Comparison of ENCODE assay signal across 8 mouse cellular contexts in the genomic region with DNA sequence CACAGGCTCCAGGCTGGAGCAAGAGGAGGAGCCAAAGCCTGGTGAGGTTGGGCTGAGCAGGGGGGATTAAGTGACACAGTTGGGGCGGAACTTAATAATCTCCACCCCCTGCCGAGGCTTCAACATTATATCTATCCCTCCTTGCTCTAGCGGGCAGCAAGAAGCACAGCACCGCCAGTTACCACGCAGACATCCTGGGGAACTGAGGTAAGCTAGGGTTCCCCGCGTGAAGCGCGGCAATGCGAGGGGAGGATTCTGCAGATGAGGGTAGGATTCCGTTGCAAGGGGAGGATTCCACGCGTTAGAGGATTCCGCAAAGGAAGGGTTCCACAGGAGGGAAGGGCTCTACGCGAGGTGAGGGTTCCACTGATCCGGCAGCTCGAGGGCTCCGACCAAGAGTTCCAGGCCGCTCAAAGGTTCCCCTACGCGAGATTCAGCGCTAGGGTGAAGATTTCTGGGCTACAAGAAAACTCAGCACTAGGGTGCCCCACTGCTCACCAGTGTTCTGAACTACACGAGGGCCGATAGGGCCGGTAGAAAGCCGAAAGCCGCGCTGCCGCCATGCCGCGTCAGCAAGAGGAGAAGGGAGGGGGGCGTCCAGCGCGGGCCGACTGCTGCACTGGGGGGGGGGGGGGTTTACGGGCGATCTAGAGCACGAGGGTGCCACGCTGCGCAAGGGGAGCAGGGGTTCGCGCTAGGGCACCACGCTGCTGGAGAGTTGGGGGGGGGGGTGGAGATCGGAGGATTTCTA. TPM values are rescaled to one million over a fixed set of nuclear protein-coding genes. Genes with fewer than 3 reads are reported as not detected.
DNase-seq lines count a peak whose midpoint lies in the region; ATAC-seq lines count a peak whose summit lies in the region.

No protein-coding gene starts in this region.

- peaks cover 22% of the 10 kb centered on the region for H3K9me3 ChIP-seq in forebrain, embryonic 12.5 days

- 47% methylated on average over 43 of the region's 45 CpGs for WGBS in forebrain, embryonic 12.5 days

- peak overlapping the region; percentile 54 for H3K9ac ChIP-seq in forebrain, embryonic 12.5 days

- H3K4me2 ChIP-seq in forebrain, embryonic 12.5 days, result peak overlapping the region; percentile 68

- peak; percentile 70 for ATAC-seq in forebrain, embryonic 12.5 days (ENCODE audit: low FRiP score)

- peak; percentile 70 for DNase-seq in ES-CJ7 (ENCODE audit: low read depth, low spot score)
- peak; percentile 86 for DNase-seq in brain, adult 2 months (ENCODE audit: low read depth, low spot score)
- DNase-seq in heart, postnatal 25 days (ENCODE audit: low spot score), result peak; percentile 77
- peak; percentile 73 to 82 for DNase-seq in kidney, postnatal 4 days
- peak; percentile 85 for DNase-seq in lung, postnatal 25 days (ENCODE audit: low spot score)
- DNase-seq in ovary, postnatal 14 days (ENCODE audit: low spot score), result peak; percentile 43
- DNase-seq in urinary bladder, adult 2 months (ENCODE audit: low spot score), result peak; percentile 57

- H3K36me3 ChIP-seq in forebrain, embryonic 12.5 days (replicated peaks), result peaks cover 78% of the 10 kb centered on the region

- H3K27ac ChIP-seq in forebrain, embryonic 12.5 days, result no peak overlapping the region

- peak overlapping the region; percentile 47 for H3K4me3 ChIP-seq in forebrain, embryonic 12.5 days (replicated peaks)

- H3K27me3 ChIP-seq in forebrain, embryonic 12.5 days, result no peaks in the 10 kb centered on the region

- intact Hi-C loops in heart, postnatal 25 days (cut with DNase I), result loop anchor here (2.0 to 5.0 kb wide), 3 partner anchors 13 to 51 kb away; no protein-coding TSS in a partner anchor

- no peaks in the 10 kb centered on the region for H3K4me1 ChIP-seq in forebrain, embryonic 12.5 days

RNA-seq across cellular contexts. Expression of a gene that starts 28.1 kb away (rescaled TPM):
- polyA plus RNA-seq in forebrain, embryonic 12.5 days (2016; fragmentation: Nextera tagmentation; extraction: Ambion mirVana), result 22.7 TPM in 2 replicates
- 100 to 1,000 TPM in 1 of 2 experiments, 10 to 100 TPM in 1; 99.0 to 108 TPM for total RNA-seq in heart, postnatal 25 days (2021)
- 35.4 and 51.7 TPM in 2 replicates for polyA plus RNA-seq in urinary bladder, adult 2 months (2012; rRNA removed)
